8 mouse cellular contexts compared by ENCODE assay signal in genomic region chr11:9048703-9049060, GRCm38 (mm10). TPM values are rescaled to one million over a fixed set of nuclear protein-coding genes. Genes with fewer than 3 reads are reported as not detected.
DNase-seq lines count a peak whose midpoint lies in the region; ATAC-seq lines count a peak whose summit lies in the region.

TSS of gene Sun3 (minus strand) at chr11:9048991.

- H3K9ac ChIP-seq in heart, embryonic 15.5 days = peak within 1 kb of the TSS; percentile 40
- peak within 1 kb of the TSS; percentile 51 for H3K9ac ChIP-seq in embryonic facial prominence, embryonic 13.5 days
- peak within 1 kb of the TSS; percentile 31 for H3K9ac ChIP-seq in midbrain, embryonic 15.5 days

- intact Hi-C loops in heart, postnatal 10 days (cut with DNase I) = no loop called here

- peaks cover 23% of the 10 kb centered on the region for H3K4me1 ChIP-seq in heart, embryonic 15.5 days (replicated peaks)
- peaks cover 9% of the 10 kb centered on the region; the same call in 1 of the 2 replicates for H3K4me1 ChIP-seq in embryonic facial prominence, embryonic 13.5 days
- peaks cover 10% of the 10 kb centered on the region for H3K4me1 ChIP-seq in midbrain, embryonic 15.5 days

- peak within 1 kb of the TSS; percentile 88 for H3K27ac ChIP-seq in heart, embryonic 15.5 days
- no peak within 1 kb of the TSS for H3K27ac ChIP-seq in embryonic facial prominence, embryonic 13.5 days
- no peak within 1 kb of the TSS for H3K27ac ChIP-seq in midbrain, embryonic 15.5 days

- peak within 1 kb of the TSS; percentile 58 for H3K4me3 ChIP-seq in heart, embryonic 15.5 days
- H3K4me3 ChIP-seq in embryonic facial prominence, embryonic 13.5 days = peak within 1 kb of the TSS; percentile 52
- H3K4me3 ChIP-seq in midbrain, embryonic 15.5 days = peak within 1 kb of the TSS; percentile 55

- H3K4me2 ChIP-seq in heart, embryonic 15.5 days = peak within 1 kb of the TSS; percentile 92
- peak within 1 kb of the TSS; percentile 92 for H3K4me2 ChIP-seq in embryonic facial prominence, embryonic 13.5 days
- H3K4me2 ChIP-seq in midbrain, embryonic 15.5 days = peak within 1 kb of the TSS; percentile 98

- H3K9me3 ChIP-seq in heart, embryonic 15.5 days (replicated peaks) = no peaks in the 10 kb centered on the region
- no peaks in the 10 kb centered on the region for H3K9me3 ChIP-seq in embryonic facial prominence, embryonic 13.5 days
- H3K9me3 ChIP-seq in midbrain, embryonic 15.5 days = no peaks in the 10 kb centered on the region

- WGBS in heart, embryonic 15.5 days = 1% methylated on average over 18 of the region's 18 CpGs
- 1% methylated on average over 18 of the region's 18 CpGs for WGBS in embryonic facial prominence, embryonic 13.5 days
- WGBS in midbrain, embryonic 15.5 days = under 1% methylated on average over 18 of the region's 18 CpGs

- ATAC-seq in heart, embryonic 15.5 days (replicated peaks; ENCODE audit: insufficient number of reproducible peaks, insufficient read depth, low FRiP score, low read depth) = no peak; the same call in none of the 2 replicates
- ATAC-seq in embryonic facial prominence, embryonic 13.5 days (ENCODE audit: insufficient number of reproducible peaks, insufficient read depth, low FRiP score, low TSS enrichment, low read depth) = peak; percentile 64
- peak; percentile 83 for ATAC-seq in midbrain, embryonic 15.5 days (replicated peaks)

- DNase-seq in heart, postnatal 10 days = no peak
- peak; percentile 4 for DNase-seq in CD4-positive, CD25-positive, alpha-beta regulatory T cell, adult 2 months (ENCODE audit: low read depth, low spot score)
- DNase-seq in kidney, postnatal 25 days = peak; percentile 62 to 87
- no peak for DNase-seq in spleen, adult 12 weeks (ENCODE audit: low spot score)
- no peak for DNase-seq in frontal cortex, postnatal 14 days (ENCODE audit: low spot score in 2 of 2)

- no peaks in the 10 kb centered on the region for H3K36me3 ChIP-seq in heart, embryonic 15.5 days
- no peaks in the 10 kb centered on the region for H3K36me3 ChIP-seq in embryonic facial prominence, embryonic 13.5 days
- no peaks in the 10 kb centered on the region for H3K36me3 ChIP-seq in midbrain, embryonic 15.5 days (replicated peaks)

- 0 out of 2 replicates have a peak, but pooled peaks cover 4% of the 10 kb centered on the region for H3K27me3 ChIP-seq in heart, embryonic 15.5 days
- H3K27me3 ChIP-seq in embryonic facial prominence, embryonic 13.5 days = peaks cover 32% of the 10 kb centered on the region
- H3K27me3 ChIP-seq in midbrain, embryonic 15.5 days (replicated peaks) = peaks cover 12% of the 10 kb centered on the region

RNA-seq across cellular contexts. Expression of gene Sun3, which starts in this region (rescaled TPM):
- polyA plus RNA-seq in heart, embryonic 15.5 days (2015; fragmentation: Nextera tagmentation; extraction: Ambion mirVana) = 0.49 and 0.82 TPM in 2 replicates
- 1 to 10 TPM; 4.8 to 5.5 TPM for total RNA-seq in heart, postnatal 10 days (2021)
- polyA plus RNA-seq in embryonic facial prominence, embryonic 13.5 days (2015; fragmentation: Nextera tagmentation; extraction: Ambion mirVana) = 0.41 TPM in 1 of 2 replicates, not detected in the other
- polyA plus RNA-seq in midbrain, embryonic 15.5 days (2015; fragmentation: Nextera tagmentation; extraction: Ambion mirVana) = 0.14 TPM in 1 of 2 replicates, not detected in the other

Comparison
In these comparisons a context has a peak if more than half of its experiments do, and no peak if none do; other contexts are left out.
1. Peak in ATAC-seq, H3K4me3 ChIP-seq, H3K9ac ChIP-seq and H3K4me2 ChIP-seq in embryonic facial prominence, embryonic 13.5 days; RNA of the gene not detected or under 1 TPM.
2. Peak in ATAC-seq, H3K4me3 ChIP-seq, H3K9ac ChIP-seq and H3K4me2 ChIP-seq in midbrain, embryonic 15.5 days; RNA of the gene not detected or under 1 TPM.
3. DNase-seq: peak in CD4-positive, CD25-positive, alpha-beta regulatory T cell, adult 2 months (single experiment) and kidney, postnatal 25 days (2 of 2); none in heart, postnatal 10 days (0 of 2), spleen, adult 12 weeks (single experiment) and frontal cortex, postnatal 14 days (0 of 2).
4. Peak in every context shown above with its lines, with median percentiles within 50 percentile points of each other: H3K4me2 ChIP-seq, H3K4me3 ChIP-seq and H3K9ac ChIP-seq.